Mouse (Mus musculus): ENCODE measurements at regions not wholly inside any gene's neighbourhood (a gene's known extent, or its start where the extent isn't known, plus 50 kb on each side); places are given as distances from the start of the nearest gene placed in this dataset.

- TF ChIP-seq CTCF (IDR thresholded peaks at IDR 0.05; ENCODE audit: borderline replicate concordance, insufficient read depth, low read depth, low read length) (no peak), POLR2A (IDR thresholded peaks at IDR 0.05; ENCODE audit: borderline replicate concordance, insufficient read depth, low read length) (no peak)
Measured at GRCm38 (mm10) chr3:130833082-130833481, 102.9 kb upstream of the Rpl34 start.
